Mouse (Mus musculus): ENCODE data around the gene Ppp1r9a.

Ppp1r9a gene

GRCm38 (mm10) chr6:4953028-4953719 lies 50.5 kb downstream of the Ppp1r9a start:
- DNase-seq (ENCODE audit: low spot score in 2 of 2): no peak

GRCm38 (mm10) chr6:4956651-4957050 lies 53.9 kb downstream of the Ppp1r9a start:
- DNase-seq (ENCODE audit: low spot score in 2 of 2): no peak

GRCm38 (mm10) chr6:4962197-4962596 lies 59.5 kb downstream of the Ppp1r9a start:
- no peak for DNase-seq (ENCODE audit: low spot score in 2 of 2)

GRCm38 (mm10) chr6:4963049-4963448 lies 60.3 kb downstream of the Ppp1r9a start:
- no peak for DNase-seq (ENCODE audit: low spot score in 2 of 2)

GRCm38 (mm10) chr6:4967236-4967635 lies 64.5 kb downstream of the Ppp1r9a start:
- DNase-seq (ENCODE audit: low spot score in 2 of 2): no peak

GRCm38 (mm10) chr6:4971229-4971628 lies 68.5 kb downstream of the Ppp1r9a start:
- DNase-seq (ENCODE audit: low spot score in 2 of 2): no peak

- DNase-seq (ENCODE audit: low spot score in 2 of 2): peak in 1 of 2 experiments; percentile 28
Observed at GRCm38 (mm10) chr6:4972808-4973207, 70.1 kb downstream of the Ppp1r9a start.

GRCm38 (mm10) chr6:4973337-4973736 lies 70.6 kb downstream of the Ppp1r9a start:
- no peak for DNase-seq (ENCODE audit: low spot score in 2 of 2)

- DNase-seq (ENCODE audit: low spot score in 2 of 2): no peak
Observed at GRCm38 (mm10) chr6:4977515-4977914, 74.8 kb downstream of the Ppp1r9a start.

- no peak for DNase-seq (ENCODE audit: low spot score in 2 of 2)
Observed at GRCm38 (mm10) chr6:4978249-4978648, 75.5 kb downstream of the Ppp1r9a start.

- no peak for DNase-seq (ENCODE audit: low spot score in 2 of 2)
Observed at GRCm38 (mm10) chr6:4978897-4979296, 76.2 kb downstream of the Ppp1r9a start.

- DNase-seq (ENCODE audit: low spot score in 2 of 2): no peak
Observed at GRCm38 (mm10) chr6:4980113-4980512, 77.4 kb downstream of the Ppp1r9a start.

- DNase-seq (ENCODE audit: low spot score in 2 of 2): no peak
Observed at GRCm38 (mm10) chr6:4982686-4983162, 80.0 kb downstream of the Ppp1r9a start.

- DNase-seq (ENCODE audit: low spot score in 2 of 2): no peak
Observed at GRCm38 (mm10) chr6:4985668-4986067, 83.0 kb downstream of the Ppp1r9a start.

- no peak for DNase-seq (ENCODE audit: low spot score in 2 of 2)
Observed at GRCm38 (mm10) chr6:4987084-4987483, 84.4 kb downstream of the Ppp1r9a start.

- DNase-seq (ENCODE audit: low spot score in 2 of 2): no peak
Observed at GRCm38 (mm10) chr6:4988688-4989087, 86.0 kb downstream of the Ppp1r9a start.

- DNase-seq (ENCODE audit: low spot score in 2 of 2): no peak
Observed at GRCm38 (mm10) chr6:4992308-4992707, 89.6 kb downstream of the Ppp1r9a start.

GRCm38 (mm10) chr6:4993600-4994160 lies 91.0 kb downstream of the Ppp1r9a start:
- no peak for DNase-seq (ENCODE audit: low spot score in 2 of 2)

- no peak for DNase-seq (ENCODE audit: low spot score in 2 of 2)
Observed at GRCm38 (mm10) chr6:4994161-4994919, 91.6 kb downstream of the Ppp1r9a start.

GRCm38 (mm10) chr6:4997599-4997998 lies 94.9 kb downstream of the Ppp1r9a start:
- DNase-seq (ENCODE audit: low spot score in 2 of 2): no peak

- DNase-seq (ENCODE audit: low spot score in 2 of 2): no peak
Observed at GRCm38 (mm10) chr6:4998929-4999328, 96.2 kb downstream of the Ppp1r9a start.

GRCm38 (mm10) chr6:5000788-5001187 lies 98.1 kb downstream of the Ppp1r9a start:
- DNase-seq (ENCODE audit: low spot score in 2 of 2): no peak

Measured in left cerebral cortex, adult 9 months (tissue).